Mouse (Mus musculus) retina, postnatal 7 days (tissue): ENCODE measurements around the gene Tdp1.

Experiments used
- DNase-seq: peaks from one replicate; pipeline ENCODE4 v3.0.0-alpha.2; 2012; ENCODE audit warnings: low read depth, low spot score

Gene Tdp1

DNA sequence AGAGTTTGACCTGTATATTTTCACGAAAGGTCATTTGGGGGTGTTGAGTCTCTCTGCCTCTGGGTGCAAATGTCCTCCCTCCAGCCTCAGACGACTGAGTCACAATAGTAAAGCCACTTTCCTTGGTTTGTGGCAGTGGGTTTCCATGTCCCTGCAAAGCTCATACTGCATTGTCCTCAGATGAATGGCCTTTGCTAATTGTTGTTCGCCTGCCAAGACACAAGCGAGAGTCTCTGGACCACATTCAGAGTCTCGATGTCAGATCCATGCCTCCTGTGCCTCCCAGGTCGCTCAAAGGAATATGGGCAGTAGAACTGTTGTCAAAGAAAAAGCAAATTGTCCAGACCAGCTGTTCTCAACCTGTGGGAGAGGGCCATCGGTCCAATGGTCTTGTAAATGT, 116.1 kb downstream of the Tdp1 start:
- DNase-seq = no peak

DNA sequence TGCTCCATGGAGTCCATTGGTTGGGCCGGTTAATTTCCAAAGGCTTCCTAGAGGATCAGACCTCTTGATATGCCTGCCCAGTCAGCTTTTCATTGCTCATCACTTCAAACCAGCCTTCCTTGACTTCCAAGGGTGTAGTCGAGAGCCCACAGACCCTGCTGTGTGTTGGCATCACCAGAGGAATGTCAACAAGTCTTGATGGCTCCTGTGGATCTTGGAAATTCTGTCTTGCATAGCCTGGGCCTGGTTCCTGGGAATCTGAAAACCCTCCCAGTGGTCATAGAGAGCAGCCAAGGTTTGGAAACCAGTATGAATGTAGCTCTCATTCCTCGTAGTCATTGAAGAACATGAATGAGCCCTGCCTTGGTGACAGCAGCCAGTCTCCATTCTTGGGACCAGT, 116.9 kb downstream of the Tdp1 start:
- DNase-seq = no peak

DNA sequence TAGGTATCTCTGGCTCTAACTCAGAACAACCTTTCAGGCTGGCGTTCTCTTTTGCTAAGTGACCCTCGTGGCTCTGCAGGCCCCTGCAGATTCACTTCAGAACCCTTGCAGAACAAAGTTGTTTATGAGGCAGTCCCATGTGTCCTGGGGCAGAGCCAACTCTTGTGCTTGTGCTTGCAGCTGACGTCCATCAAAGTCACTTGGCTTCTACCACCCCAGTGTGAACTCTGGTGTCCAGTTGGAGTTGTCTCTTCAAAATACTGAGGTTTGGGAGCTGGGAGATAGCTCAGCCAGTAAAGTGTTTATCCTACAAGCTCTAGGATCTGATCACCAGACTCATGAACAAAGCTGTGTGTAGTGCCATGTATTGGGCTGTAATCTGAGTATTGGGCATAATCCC, 117.6 kb downstream of the Tdp1 start:
- no peak for DNase-seq

DNA sequence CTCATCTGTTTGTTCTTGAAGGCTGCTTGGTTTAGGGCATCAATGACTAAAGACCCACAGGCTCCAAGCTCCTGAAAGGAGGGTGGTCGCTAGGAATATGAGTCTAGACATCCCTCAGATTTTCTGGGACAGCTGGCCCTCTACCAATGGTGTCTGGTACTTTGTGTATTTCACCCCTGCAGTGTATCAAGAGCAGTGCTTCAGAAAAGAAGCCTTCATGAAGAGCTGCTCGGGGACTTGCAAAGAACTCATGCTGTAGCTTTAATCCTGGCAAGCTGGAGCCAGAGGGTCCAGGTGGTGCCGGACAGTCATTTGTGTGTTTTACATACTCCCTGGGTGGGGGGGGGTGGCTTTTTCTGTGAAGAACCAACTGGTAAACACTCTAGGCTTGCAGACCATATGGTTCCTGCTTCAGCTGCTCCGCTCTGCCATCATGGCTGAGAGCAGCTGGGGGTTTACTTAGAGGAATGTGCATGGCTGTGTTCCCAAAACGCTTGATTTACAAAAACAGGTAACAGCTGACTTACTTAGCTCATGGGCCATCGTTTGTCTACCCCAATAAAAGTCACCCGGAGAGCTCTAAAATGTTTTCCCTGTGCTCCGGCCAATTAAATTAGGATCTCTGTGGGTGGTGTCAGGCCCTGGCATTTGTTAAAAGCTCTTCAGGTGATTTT, 118.7 kb downstream of the Tdp1 start:
- no peak for DNase-seq
